Mouse (Mus musculus): ENCODE results near the gene Klhl26.

The Klhl26 gene

DNA sequence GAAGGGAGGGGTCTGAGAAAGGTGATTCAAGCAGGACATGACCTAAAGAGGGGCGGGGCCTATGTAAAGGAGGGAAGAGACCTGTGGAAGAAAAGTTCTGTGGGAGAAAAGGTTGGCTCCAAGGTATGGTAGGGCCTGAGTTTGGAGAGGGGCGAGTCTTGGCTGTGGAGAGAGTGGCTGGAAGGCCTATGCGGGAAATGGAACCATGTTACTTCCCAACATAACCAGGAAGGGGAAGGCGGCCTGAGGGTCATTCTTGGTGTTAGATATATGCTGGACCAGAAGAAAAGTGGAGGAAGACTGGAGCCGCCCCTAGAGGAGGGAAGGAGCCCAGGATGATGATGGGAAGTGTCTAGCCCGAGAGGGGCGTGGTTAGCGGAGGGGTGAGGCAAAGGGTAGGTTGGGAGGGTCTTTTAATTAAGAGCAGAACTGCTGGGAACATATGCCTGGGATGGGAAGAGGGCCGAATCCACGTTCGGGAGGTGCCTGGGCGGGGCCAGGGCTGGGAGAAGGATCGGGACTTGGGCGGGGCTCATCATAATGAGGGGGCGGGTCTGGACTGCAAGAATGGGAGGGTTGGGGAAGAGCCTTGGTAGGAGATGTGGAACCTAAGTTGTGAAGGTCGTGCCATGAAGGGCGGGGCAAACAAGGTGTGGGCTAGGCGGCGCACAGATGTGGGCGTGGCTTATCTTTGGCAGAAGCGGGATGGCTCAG, 658 bp upstream of the Klhl26 start:
- peak; percentile 40 for DNase-seq (ENCODE audit: extremely low spot score, low spot score)

DNA sequence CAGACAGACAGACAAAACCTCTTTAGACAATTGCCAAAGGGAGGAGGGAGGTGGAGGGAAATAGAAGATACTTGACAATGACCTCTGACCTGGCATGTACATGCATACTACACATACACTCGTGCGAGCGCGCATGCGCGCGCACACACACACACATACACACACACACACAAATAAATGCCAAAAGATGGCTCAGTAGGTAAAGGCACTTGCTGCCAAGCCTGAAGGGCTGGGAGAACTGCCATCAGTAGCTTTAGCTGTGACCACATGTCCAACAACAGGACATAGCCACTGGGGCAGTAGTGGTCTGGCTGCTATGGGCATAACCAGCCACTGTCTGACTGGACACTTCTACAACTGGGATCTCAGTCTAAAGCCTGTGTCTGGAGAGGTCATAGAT, 4.9 kb downstream of the Klhl26 start:
- DNase-seq (ENCODE audit: extremely low spot score, low spot score) = no peak

DNA sequence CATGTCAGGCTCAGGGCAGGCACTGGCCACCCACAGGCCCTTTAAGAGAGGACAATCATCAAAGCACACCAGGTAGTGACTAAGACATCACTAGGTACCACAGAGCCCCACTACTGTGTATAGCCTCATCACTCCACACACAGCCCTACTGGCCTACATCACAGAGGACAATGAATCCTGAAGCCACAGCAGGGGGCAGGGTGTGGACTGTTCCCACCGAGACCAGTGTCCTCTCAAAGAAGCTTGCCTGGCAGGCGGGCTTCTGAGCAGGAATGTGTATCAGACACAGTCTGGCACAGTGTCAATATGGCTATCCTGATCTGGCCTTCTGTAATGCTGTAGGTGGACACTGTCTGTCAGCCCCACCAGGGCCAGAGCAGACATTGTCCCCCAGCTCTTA, 6.8 kb downstream of the Klhl26 start:
- no peak for DNase-seq (ENCODE audit: extremely low spot score, low spot score)

DNA sequence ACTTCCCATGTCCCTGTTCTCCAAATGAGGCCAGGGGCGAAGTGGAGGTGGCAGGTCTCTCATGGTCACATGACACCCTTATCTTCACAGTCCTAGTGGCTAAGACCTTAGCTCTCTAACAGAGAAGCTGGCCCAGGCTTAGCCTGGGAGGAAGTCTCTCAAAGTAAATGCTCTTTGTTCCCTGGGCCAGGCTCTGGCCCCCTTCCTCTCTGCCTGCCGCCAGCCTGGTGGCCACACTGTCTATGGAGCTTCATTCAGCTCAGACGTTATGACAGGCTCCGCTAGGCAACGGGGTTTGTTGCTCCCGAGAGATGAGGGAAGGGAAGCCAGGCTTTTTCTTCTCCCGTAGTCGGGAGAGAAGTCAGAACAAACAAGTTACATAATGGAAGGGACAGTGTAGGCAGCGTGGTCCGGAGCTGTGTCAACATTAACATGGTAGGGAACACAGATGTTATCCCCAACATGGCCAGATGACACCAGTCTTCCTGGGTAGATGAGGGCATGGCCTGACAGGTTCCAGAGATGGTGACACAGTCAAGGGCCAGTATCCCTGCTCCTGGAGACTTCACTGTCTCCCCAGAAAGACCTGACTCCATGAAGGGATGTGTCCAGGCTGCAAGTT, 7.4 kb downstream of the Klhl26 start:
- no peak for DNase-seq (ENCODE audit: extremely low spot score, low spot score)

DNA sequence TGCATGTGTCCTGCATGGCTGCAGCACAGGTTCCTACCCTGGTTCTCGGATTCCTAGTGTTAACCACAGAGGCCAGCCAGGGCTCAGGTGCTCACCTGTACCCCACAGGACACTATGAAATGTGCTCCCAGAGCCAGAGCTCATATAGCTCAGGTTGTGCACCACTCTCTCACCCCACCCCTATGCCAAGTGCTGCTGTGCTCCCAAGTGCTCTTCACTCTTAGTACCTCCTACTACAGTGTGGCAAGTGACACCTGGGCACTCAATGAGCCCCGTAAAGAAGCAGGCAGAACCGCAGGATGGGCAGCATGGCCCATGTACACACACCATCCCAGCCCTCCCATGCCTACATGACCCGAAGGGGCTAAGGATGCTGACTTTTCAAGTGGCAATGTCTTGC, 8.0 kb downstream of the Klhl26 start:
- DNase-seq (ENCODE audit: extremely low spot score, low spot score) = no peak

DNA sequence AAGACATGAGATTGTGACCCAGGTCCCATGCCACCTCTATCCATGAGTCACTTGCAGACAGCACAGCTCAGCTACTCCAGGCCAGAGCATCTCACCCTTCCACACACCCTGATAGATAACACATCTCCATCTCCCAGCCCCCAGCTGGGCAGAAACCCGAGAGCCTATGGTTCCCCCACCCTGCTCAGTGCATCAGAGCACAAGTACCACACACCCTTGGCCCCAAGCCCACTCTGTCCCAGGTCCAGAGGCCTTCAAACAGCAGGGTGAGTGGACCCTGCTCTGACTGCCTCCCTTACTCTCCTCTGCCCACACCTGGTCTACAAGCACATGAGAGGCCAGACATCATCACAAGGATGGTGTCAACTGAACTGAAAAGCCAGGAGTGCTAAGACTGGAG, 8.9 kb downstream of the Klhl26 start:
- no peak for DNase-seq (ENCODE audit: extremely low spot score, low spot score)

DNA sequence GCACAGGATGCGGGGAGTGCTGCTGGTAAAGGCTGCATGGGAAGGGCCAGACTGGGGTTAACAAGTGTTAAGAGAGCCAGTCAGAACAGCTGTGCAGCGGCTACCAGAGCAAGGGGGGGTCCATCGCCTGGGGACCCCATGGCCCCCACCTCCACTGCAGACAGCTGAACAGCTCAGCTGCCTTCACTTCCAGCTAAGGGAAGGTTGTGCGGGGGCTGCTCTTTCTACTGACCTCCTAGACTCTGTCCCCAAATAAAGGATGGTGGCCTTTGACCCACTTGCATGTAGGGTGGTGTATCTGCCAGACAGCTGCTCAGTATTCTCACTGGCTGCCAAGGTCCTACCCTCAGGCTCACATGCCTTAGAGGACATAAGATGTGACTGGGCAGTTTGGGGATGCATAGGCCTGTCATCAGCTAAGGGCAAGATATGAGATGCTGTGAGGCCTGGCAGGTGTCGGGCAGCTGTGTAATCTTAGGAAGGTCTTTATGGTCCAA, 9.5 kb downstream of the Klhl26 start:
- no peak for DNase-seq (ENCODE audit: extremely low spot score, low spot score)

DNA sequence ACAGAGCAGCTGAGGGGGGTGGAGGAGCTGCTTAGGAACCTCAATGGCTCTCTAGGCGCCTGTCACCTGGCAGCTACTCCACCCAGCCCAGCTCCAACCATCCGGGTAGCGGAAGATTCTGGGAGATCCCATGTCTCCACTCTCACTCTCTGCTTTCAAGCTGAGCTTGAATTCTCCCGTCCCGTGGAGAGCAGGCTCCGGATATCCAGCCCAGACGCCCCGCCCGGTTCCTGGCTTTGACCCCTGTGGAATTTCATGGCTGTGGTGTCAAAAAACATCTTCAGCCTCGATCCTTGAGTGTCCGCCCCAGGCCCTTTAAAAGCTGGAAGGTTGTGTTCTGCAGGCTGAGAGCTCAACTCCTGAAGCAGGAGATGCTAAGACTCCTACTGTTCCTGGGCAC, 10.0 kb downstream of the Klhl26 start:
- DNase-seq (ENCODE audit: extremely low spot score, low spot score) = no peak

DNA sequence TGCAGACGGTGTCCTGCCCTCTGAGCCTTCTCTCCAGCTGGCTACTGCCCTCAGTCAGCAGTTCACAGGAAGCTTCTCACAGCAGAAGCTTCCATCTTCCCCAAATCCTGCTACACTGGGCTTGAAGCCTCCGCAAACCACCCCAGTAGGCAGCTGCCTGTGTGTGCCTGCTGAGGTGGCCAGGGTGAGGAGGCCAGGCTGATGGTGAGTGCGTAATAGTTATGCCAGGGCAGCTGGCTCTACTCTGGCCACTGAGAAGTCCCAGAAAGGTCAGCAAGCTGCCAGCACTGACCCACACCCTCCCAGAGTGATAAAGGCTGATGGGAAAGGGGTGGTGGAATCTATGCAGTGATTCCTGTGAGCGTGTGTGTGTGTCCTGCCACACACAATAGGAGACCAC, 10.5 kb downstream of the Klhl26 start:
- DNase-seq (ENCODE audit: extremely low spot score, low spot score) = no peak

DNA sequence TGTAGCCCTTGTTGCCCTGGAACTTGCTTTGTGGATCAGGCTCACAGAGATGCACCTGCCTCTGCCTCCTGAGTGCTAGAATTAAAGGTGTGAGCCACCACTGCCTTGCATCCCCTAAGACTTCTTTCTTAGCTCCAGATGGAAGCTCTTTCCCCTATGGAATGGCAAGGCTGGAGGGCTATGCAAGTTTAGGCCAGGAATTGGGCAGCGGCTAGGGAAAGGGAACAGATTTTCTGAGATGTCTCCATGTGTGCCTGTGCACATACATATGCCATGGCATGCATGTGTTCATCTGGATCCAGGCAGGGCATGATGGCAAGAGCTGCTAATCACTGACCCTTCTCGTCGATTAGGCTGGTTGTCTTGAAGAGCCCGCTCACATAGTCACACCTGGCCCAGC, 11.1 kb downstream of the Klhl26 start:
- DNase-seq (ENCODE audit: extremely low spot score, low spot score) = no peak

DNA sequence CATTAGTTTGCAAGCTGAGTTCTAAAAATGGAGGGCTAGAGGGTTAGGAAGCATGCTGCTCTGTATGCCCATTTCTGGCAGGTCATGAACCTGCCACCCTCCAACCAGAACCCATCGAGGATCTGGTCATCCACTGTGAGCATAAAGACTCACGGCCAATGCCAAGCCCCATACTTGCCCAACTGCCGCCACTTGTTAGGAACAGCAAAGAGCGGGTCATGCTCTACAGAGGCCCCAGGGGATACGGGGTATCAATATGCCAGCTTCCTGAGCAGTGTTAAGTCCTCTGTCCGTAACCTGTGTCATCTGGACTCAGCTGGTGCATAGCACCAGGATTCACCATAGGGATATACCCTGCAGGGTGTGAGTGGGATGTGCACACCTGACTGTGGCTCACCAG, 12.6 kb downstream of the Klhl26 start:
- no peak for DNase-seq (ENCODE audit: extremely low spot score, low spot score)

DNA sequence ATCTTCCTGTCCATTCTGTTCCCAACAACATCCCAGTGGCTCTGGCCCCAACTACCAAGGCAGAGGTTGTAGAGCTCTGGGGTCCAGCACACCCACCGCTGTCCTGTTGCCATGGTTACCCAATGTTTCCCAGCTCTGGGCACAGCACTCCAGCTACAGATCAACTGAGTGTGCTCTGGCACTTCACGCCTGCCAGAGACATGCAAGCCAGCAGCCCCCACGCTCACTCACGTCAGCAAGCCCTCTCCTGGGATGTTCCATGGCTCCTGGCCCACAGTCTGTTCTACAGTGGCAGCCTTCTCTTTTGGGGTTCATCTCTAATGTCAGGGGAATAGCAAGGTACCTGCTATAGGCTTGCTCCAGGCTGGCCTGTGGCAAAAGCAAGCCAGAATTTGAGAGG, 13.5 kb downstream of the Klhl26 start:
- no peak for DNase-seq (ENCODE audit: extremely low spot score, low spot score)

DNA sequence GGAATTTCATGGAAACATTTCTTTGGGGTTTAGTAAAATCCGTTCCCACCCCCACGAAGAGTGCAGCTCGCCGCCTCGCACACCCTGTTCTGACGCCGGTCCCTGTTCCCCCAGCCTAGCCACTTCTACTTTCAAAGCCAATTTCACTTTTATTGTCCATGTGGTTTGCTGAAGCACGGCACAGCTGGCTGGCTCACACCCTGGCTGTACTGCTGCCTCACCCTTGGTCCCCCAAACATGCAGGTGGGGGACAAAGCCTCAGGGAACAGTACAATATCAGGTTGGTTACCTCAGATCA, 14.3 kb downstream of the Klhl26 start:
- no peak for DNase-seq (ENCODE audit: extremely low spot score, low spot score)

DNA sequence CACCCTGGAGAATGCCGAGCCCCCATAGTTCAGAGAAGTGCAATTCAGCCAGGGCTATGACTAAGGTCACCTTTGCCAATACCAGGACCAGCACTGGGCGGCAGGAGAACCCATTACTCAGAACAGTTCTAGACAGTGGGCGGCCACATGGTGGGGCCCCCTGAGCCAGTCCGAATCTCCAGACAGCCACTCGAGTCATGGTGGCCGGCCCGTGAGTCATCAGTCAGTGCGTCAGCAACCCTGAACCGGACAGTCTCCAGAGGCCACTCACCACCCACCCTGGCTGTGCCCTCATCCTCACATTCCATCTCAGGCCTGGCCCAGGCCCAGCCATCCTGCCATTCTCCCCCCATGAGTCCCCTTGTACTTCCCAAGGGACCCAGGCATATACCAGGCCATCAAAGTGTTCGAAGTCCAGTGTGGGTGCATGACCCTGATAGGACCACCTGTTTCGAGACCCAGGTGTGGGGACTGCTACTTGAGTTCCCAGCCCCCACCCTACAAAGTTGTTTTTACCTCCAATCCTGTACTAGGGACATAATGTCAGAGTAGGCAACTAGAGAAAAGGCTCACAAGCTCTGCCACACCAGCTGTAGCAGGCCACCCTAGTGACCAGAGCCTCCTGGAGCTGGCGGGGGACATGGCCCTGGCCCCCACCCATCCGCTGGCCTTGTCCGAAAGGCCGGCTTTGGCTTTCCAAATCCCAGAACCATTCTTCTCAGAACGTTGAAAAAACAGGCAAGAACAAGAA, 14.8 kb downstream of the Klhl26 start:
- DNase-seq (ENCODE audit: extremely low spot score, low spot score) = no peak

DNA sequence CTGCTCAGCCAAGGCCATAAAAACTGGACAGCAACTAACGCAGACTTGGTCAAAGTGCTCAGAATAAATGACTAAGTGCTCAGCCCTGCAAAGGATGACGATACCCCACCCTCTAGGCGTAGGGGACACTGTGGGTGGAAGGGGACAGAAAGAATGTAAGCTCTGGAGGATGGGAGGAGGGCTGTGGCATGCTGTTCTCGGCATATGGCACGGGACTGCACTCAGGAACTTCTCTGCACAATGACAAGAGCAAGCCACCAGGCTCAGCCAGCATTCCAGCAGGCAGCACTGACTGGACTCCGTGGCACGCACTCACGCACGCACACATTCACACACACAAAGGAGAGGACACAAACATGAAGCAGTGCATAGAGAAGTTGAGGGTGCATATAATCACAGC, 16.2 kb downstream of the Klhl26 start:
- no peak for DNase-seq (ENCODE audit: extremely low spot score, low spot score)

DNA sequence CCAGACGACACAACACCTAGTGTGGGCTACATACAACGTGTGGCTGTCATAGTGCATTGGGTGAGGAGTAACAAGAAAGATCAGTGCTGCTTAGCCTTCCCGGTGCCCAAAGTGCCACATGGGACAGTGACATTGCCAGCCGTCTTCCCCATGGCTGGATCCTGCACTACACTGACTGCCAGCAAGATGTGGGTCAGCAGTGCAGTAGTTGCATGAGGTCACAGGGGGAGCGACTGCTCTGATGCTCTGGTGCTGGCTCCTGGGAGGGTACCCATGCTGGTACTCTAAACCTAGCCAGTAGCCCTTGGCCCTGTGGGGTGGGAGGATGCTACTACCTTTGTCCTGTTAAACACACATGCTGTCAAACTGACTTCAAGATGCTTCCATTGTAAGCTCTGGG, 16.6 kb downstream of the Klhl26 start:
- no peak for DNase-seq (ENCODE audit: extremely low spot score, low spot score)

DNA sequence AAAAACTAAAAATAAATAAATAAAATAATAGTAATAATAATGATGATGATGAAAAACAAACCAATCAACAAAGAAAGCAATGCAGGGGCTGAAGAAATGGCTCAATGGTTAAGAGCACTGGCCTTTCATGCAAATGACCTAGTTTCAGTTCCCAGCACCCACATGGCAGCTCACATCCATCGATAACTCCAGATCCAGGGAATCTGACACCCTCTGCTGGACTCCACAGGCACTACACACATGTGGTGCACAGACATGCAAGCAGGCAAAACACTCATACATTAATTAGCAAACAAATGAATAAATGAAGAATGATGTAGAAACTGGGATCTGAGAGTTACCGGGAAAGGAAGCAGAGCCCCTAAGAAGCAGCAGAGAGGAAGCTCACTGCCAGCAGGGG, 17.1 kb downstream of the Klhl26 start:
- no peak for DNase-seq (ENCODE audit: extremely low spot score, low spot score)

DNA sequence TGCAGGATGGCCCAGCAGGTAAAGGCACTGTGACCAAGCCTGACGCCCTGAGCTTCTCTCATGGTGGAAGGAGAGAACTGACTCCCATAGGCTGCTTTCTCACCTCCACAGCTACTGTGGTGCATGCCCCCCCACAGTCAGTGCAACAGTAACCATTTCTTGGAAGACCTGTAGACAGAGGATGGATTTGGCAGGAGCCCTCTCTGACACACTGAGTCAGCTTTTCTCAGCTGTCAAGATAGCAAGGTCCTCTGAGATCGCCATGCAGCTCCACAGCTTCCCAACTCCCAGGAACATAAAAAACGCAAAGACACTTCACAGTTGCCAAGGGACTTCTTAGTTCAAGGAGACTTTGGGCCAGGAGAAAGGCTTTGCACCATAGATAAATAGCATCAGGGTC, 18.3 kb downstream of the Klhl26 start:
- no peak for DNase-seq (ENCODE audit: extremely low spot score, low spot score)

DNA sequence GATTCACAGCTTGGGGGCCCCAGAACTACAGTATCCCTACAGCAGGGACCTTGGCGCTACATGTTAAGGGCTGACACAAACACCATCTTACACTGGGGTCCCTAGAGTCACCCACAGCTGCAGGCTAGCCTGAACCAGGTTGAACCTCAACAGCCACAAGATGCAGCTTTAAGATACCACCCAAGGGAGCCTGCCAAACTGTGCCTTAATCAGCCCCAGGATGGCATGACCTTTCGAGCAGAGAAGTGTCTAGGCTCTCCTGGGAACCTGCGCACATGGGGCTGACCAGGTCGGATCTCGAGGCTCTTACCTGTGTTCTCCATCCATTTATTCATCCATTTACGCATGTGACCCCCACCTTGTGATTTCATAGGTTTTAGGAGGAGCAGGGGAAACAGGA, 18.9 kb downstream of the Klhl26 start:
- no peak for DNase-seq (ENCODE audit: extremely low spot score, low spot score)

DNA sequence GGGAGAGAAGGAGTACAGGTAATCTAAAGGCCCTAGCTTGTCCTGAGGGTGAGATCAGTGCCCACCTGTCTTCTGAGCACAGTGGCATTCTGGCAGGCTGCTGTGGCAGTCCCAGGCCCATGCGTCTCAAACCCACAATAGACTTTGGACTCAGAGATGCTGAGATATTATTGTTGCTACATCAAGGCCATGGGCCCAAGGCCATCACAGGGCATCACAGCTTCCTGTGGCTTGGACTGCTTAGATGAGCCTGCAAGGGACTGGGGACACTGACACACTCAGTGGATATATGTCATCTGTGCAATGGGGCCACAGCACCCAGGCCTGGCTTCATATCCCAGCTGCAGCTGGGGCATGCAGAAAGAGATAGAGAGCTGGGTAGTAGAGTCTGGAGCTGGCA, 19.8 kb downstream of the Klhl26 start:
- no peak for DNase-seq (ENCODE audit: extremely low spot score, low spot score)

DNA sequence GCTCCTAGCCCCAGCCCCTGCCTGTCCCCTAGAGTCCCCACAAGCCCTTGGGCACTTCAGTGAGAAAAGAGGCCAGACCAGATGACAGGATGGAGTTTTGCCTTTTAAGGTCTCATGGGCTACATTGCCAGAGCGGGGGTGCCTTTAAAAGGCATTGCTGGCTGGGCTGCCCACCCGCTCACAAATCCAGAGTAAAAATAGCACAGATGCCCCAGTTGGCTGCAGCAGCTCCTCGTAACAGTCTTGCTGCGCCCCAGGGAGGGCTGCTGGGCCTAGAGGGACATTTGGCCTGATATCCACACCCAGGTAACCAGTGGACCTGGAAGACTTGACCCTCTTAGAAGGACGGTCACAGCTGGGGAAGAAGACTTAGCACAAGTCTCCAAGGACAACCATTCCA, 22.9 kb downstream of the Klhl26 start:
- DNase-seq (ENCODE audit: extremely low spot score, low spot score) = no peak

DNA sequence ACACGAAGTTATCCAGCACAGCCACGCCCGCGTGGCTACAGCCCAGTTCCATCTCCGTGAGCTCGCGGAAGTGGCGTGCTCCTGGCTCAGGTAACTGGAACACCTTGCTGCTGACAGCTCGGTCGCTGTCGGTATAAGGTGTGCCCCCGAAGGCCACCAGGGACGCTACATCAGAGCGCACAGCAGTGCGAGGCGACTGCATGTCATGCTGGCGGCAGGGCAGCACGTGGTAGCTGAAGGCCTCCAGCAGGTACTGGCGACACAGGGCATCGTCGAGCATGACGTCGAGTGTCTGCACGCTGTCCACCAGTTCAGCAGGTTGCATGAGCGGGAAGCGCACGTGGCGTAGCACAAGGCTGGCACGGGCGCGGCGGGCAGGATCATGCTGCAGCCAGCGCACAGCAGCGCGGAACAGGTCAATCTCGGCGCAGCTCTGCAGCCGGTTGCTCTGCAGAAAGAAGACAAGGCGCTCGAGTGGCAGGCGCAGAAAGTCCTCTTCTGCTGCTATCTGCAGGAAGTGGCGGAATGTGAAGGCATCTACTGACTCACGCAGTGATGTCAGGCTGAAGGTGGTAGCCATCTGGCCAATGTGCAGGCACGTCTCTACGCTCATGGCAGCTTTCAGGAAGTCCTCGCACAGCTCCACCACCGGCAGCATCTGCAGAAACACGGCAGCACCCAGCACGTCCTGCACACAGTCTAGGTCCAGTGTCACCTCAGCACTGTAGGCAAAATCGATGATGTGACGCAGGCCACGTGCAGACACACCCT, 24.4 kb downstream of the Klhl26 start:
- DNase-seq (ENCODE audit: extremely low spot score, low spot score) = no peak
